Comparison of ENCODE assay signal across 18 mouse cellular contexts in the genomic region with DNA sequence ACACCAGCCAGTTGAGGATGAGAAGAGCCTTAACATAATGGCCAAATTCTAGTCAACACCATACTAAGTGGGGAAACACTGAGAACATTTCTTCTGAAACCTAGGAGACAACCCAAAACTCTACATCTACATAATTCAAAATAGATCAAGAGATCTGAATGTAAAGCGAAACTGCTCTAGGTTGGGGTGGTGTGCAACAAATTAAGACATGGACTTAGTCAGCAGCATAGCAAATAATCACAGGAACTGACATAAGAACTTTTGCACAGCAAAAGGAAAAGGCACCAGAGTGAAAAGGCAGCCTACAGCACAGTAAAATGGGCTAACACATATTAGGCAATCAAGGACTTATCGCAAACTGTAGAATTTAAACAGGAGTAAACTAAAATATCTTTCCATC. TPM values are rescaled to one million over a fixed set of nuclear protein-coding genes. Genes with fewer than 3 reads are reported as not detected.
"Had no signal": no experiment of that assay in that cellular context is flagged by ENCODE, and none has a peak within 500 bp of the region (broad histone marks: within the 10 kb centered on the region; RNA-seq: fewer than 3 reads in every experiment).

No protein-coding gene starts in this region.

- DNase-seq: gastrocnemius, adult 2 months; gastrocnemius, postnatal 14 days; gastrocnemius, postnatal 36 days; heart, adult 11 months; heart, adult 2 months; heart, postnatal 14 days; heart, postnatal 36 days; kidney, adult 11 months; kidney, adult 2 months; kidney, adult 9 months; kidney, postnatal 14 days; kidney, postnatal 36 days; layer of hippocampus, adult 9-11 months; left cerebral cortex, postnatal 4 days had no signal

- ATAC-seq: hindbrain, postnatal 0 days; intestine, embryonic 16.5 days; liver, embryonic 12.5 days had no signal

RNA-seq across cellular contexts. Expression of gene Fabp7, which starts 34.5 kb away (rescaled TPM):
- total RNA-seq: gastrocnemius, adult 2 months; gastrocnemius, postnatal 36 days; hematopoietic stem cell, adult 5-6 weeks had no signal
